Mouse (Mus musculus) olfactory bulb, adult 2 months (tissue): ENCODE data around the gene Xcl1.

Source experiments
- CTCF ChIP-seq: fragments of 200-500 bp; IDR thresholded peaks from 2 replicates; pipeline ENCODE4 v1.5.1; 2012; ENCODE audit warnings: low read depth, mild to moderate bottlenecking, low read length, moderate library complexity; ENCODE audit not compliant: insufficient read depth
- POLR2A ChIP-seq: fragments of 200-500 bp; IDR thresholded peaks from 2 replicates; pipeline ENCODE4 v1.6.1; 2012; ENCODE audit warnings: mild to moderate bottlenecking, low read depth, low read length, moderate library complexity; ENCODE audit not compliant: insufficient read depth

- TF ChIP-seq CTCF (no peak), POLR2A (no peak)
Observed at GRCm38 (mm10) chr1:164972744-164973143, 37.4 kb upstream of the Xcl1 start.
